Mouse (Mus musculus) myocyte (in vitro differentiated cells): Measurements from ENCODE around the gene Sec16a. TPM values are rescaled to one million over a fixed set of nuclear protein-coding genes. Genes with fewer than 3 reads are reported as not detected.

Source experiments
- H3K27me3 ChIP-seq: one replicate; pipeline ENCODE4 v1.6.1; 2011; ENCODE audit not compliant: control insufficient read depth, insufficient read depth, insufficient read length
- H3K36me3 ChIP-seq: one replicate; pipeline ENCODE4 v1.6.1; 2011; ENCODE audit not compliant: control insufficient read depth, insufficient read depth
- H3K4me2 ChIP-seq: one replicate; pipeline ENCODE4 v1.6.1; 2011; ENCODE audit warnings: low read depth, control low read depth
- H3K4me3 ChIP-seq: one replicate; pipeline ENCODE4 v1.5.1; 2011; ENCODE audit warnings: mild to moderate bottlenecking, control low read depth, moderate library complexity
- H3K79me2 ChIP-seq: one replicate; pipeline ENCODE4 v1.6.1; 2011; ENCODE audit not compliant: control insufficient read depth, insufficient read depth
- H3ac ChIP-seq: one replicate; pipeline ENCODE4 v1.6.1; 2011; ENCODE audit not compliant: control insufficient read depth, insufficient read length
- CEBPB ChIP-seq: IDR thresholded peaks from 2 replicates; pipeline ENCODE4 v1.6.1; 2011; ENCODE audit warnings: mild to moderate bottlenecking, moderate library complexity; ENCODE audit not compliant: poor library complexity, insufficient read depth, severe bottlenecking
- E2F4 ChIP-seq: IDR thresholded peaks from one replicate; pipeline ENCODE4 v1.6.1; 2011; ENCODE audit warnings: mild to moderate bottlenecking, control low read depth, moderate library complexity; ENCODE audit not compliant: insufficient read depth
- MAX ChIP-seq: IDR thresholded peaks from one replicate; pipeline ENCODE4 v1.6.1; 2011; ENCODE audit warnings: low read depth, mild to moderate bottlenecking, control low read depth
- MYOD1 ChIP-seq, 3 experiments: IDR thresholded peaks; one replicate each; pipeline ENCODE4 v1.6.1; 2011; ENCODE audit warnings: control low read depth in 2 of 3, low read depth in 2 of 3, mild to moderate bottlenecking in 2 of 3, moderate library complexity in 1 of 3; ENCODE audit not compliant: insufficient read length in 2 of 3, control insufficient read depth in 1 of 3
- MYOG ChIP-seq, 3 experiments: IDR thresholded peaks; one replicate each; pipeline ENCODE4 v1.6.1; 2011; ENCODE audit warnings: control low read depth in 2 of 3, low read depth in 2 of 3, mild to moderate bottlenecking in 2 of 3; ENCODE audit not compliant: insufficient read length in 2 of 3, control insufficient read depth in 1 of 3, insufficient read depth in 1 of 3
- POLR2A ChIP-seq: IDR thresholded peaks from one replicate; pipeline ENCODE4 v1.6.1; 2011; ENCODE audit warnings: low read depth, mild to moderate bottlenecking, control low read depth, moderate library complexity; ENCODE audit not compliant: insufficient read length
- POLR2AphosphoS2 ChIP-seq: IDR thresholded peaks from one replicate; pipeline ENCODE4 v1.6.1; 2011; ENCODE audit warnings: low read depth, control low read depth; ENCODE audit not compliant: insufficient read length
- REST ChIP-seq: IDR thresholded peaks from one replicate; pipeline ENCODE4 v1.6.1; 2011; ENCODE audit warnings: mild to moderate bottlenecking, control low read depth, moderate library complexity; ENCODE audit not compliant: insufficient read depth, insufficient read length
- SRF ChIP-seq: IDR thresholded peaks from one replicate; pipeline ENCODE4 v1.6.1; 2011; ENCODE audit warnings: low read depth; ENCODE audit not compliant: control insufficient read depth, insufficient read length
- TCF12 ChIP-seq: IDR thresholded peaks from one replicate; pipeline ENCODE4 v1.6.1; 2011; ENCODE audit warnings: mild to moderate bottlenecking, control low read depth; ENCODE audit not compliant: poor library complexity, insufficient read depth, severe bottlenecking
- TCF3 ChIP-seq: IDR thresholded peaks from one replicate; pipeline ENCODE4 v1.6.1; 2011; ENCODE audit warnings: low read depth, control low read depth; ENCODE audit not compliant: insufficient read length
- USF1 ChIP-seq: IDR thresholded peaks from one replicate; pipeline ENCODE4 v1.6.1; 2011; ENCODE audit warnings: low read depth, mild to moderate bottlenecking, control low read depth, moderate library complexity
- polyA plus RNA-seq: library from polyadenylated mRNA; unstranded; fragments of >200 nt; fragmentation: generic; extraction: Trizol; gene quantifications from one replicate; pipeline ENCODE4 v1.2.1, GENCODE M21; 2012; ENCODE audit warnings: missing spikeins

The Sec16a gene
- polyA plus RNA-seq, 1 experiment, result 31.4 TPM

DNA sequence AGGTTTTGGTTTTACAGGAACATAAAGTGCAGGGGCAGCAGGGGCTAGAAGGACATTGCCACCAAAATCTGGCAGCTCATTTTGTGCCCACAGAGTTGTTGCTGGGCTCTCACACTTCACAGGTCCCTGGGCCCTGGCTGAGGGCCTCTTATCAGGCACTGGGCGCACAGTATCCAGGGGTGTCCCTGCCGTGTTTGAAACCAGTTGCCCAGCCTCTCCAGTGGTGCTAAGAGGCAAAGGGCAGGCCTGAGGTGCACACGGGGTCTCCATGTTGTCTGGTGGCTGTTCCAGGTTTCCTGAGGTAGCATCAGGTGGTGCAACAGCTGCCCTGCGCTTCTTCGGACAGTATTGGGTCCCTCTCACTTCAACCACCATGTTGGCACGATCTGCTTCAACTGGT, 5.3 kb downstream of the Sec16a start:
- H3K27me3 ChIP-seq, result no peaks in the 10 kb centered on the region
- no peak overlapping the region for H3K4me3 ChIP-seq
- H3K79me2 ChIP-seq, result peaks cover 48% of the 10 kb centered on the region
- no peak overlapping the region for H3ac ChIP-seq
- TF ChIP-seq USF1 (no peak), TCF3 (no peak), SRF (no peak), MAX (no peak), MYOG (IDR thresholded peaks at IDR 0.05; ENCODE audit: control insufficient read depth in 1 of 3, insufficient read depth in 1 of 3, insufficient read length in 2 of 3, low read depth in 2 of 3) (no peak), POLR2A (no peak), POLR2AphosphoS2 (no peak), MYOD1 (IDR thresholded peaks at IDR 0.05; ENCODE audit: control insufficient read depth in 1 of 3, insufficient read length in 2 of 3, low read depth in 2 of 3) (no peak), CEBPB (no peak), E2F4 (no peak), TCF12 (no peak), REST (no peak)
- H3K36me3 ChIP-seq, result peaks cover 40% of the 10 kb centered on the region
- H3K4me2 ChIP-seq, result no peak overlapping the region

GRCm38 (mm10) chr2:26438373-26438772, 6.6 kb downstream of the Sec16a start:
- H3K79me2 ChIP-seq, result peaks cover 35% of the 10 kb centered on the region
- TF ChIP-seq MYOD1 (IDR thresholded peaks at IDR 0.05; ENCODE audit: control insufficient read depth in 1 of 3, insufficient read length in 2 of 3, low read depth in 2 of 3), result peak; percentile 52 to 98 (median 97)
- TF ChIP-seq TCF12, result peak; percentile 53
- no peak for TF ChIP-seq REST
- TF ChIP-seq SRF, result no peak
- peak; percentile 84 for TF ChIP-seq TCF3
- TF ChIP-seq MYOG (IDR thresholded peaks at IDR 0.05; ENCODE audit: control insufficient read depth in 1 of 3, insufficient read depth in 1 of 3, insufficient read length in 2 of 3, low read depth in 2 of 3), result peak; percentile 56 to 98 (median 96)
- no peak for TF ChIP-seq CEBPB
- H3K36me3 ChIP-seq, result peaks cover 52% of the 10 kb centered on the region
- H3K4me3 ChIP-seq, result no peak overlapping the region
- H3K27me3 ChIP-seq, result no peaks in the 10 kb centered on the region
- H3K4me2 ChIP-seq, result peak overlapping the region; percentile 15
- H3ac ChIP-seq, result no peak overlapping the region

GRCm38 (mm10) chr2:26437221-26437620, 7.8 kb downstream of the Sec16a start:
- Histone ChIP-seq H3K27me3 (no peaks in the 10 kb centered on the region), H3K4me2 (no peak overlapping the region), H3K79me2 (peaks cover 24% of the 10 kb centered on the region), H3K4me3 (no peak overlapping the region), H3K36me3 (peaks cover 62% of the 10 kb centered on the region), H3ac (no peak overlapping the region)
- TF ChIP-seq MAX, result no peak
- no peak for TF ChIP-seq E2F4
- no peak for TF ChIP-seq POLR2A
- TF ChIP-seq SRF, result no peak
- TF ChIP-seq POLR2AphosphoS2, result no peak
- TF ChIP-seq REST, result no peak
- TF ChIP-seq USF1, result no peak
- no peak for TF ChIP-seq MYOG (IDR thresholded peaks at IDR 0.05; ENCODE audit: control insufficient read depth in 1 of 3, insufficient read depth in 1 of 3, insufficient read length in 2 of 3, low read depth in 2 of 3)

GRCm38 (mm10) chr2:26434791-26435572, 10.0 kb downstream of the Sec16a start:
- H3ac ChIP-seq, result no peak overlapping the region

More at GRCm38 (mm10) chr2:26434791-26435572, 10.0 kb downstream of the Sec16a start:
- TF ChIP-seq USF1 (no peak), TCF3 (no peak), E2F4 (no peak), CEBPB (no peak), MAX (no peak), MYOD1 (IDR thresholded peaks at IDR 0.05; ENCODE audit: control insufficient read depth in 1 of 3, insufficient read length in 2 of 3, low read depth in 2 of 3) (no peak), MYOG (IDR thresholded peaks at IDR 0.05; ENCODE audit: control insufficient read depth in 1 of 3, insufficient read depth in 1 of 3, insufficient read length in 2 of 3, low read depth in 2 of 3) (no peak), POLR2AphosphoS2 (no peak)
- Histone ChIP-seq H3K4me2 (no peak overlapping the region), H3K79me2 (peaks cover 21% of the 10 kb centered on the region), H3K27me3 (no peaks in the 10 kb centered on the region), H3K4me3 (no peak overlapping the region), H3K36me3 (peaks cover 68% of the 10 kb centered on the region)
